Mouse (Mus musculus): ENCODE measurements around the gene Rrp36. TPM values are rescaled to one million over a fixed set of nuclear protein-coding genes. Genes with fewer than 3 reads are reported as not detected.

Rrp36 gene
- polyA plus RNA-seq, 1 experiment: 29.5 TPM

GRCm38 (mm10) chr17:46651292-46651691 is 22.9 kb downstream of the Rrp36 start:
- 0 out of 2 replicates have a peak overlapping the region, but pooled peaks have one; percentile 50 for H3K27ac ChIP-seq (ENCODE audit: insufficient read depth, low read length)
- TF ChIP-seq POLR2A (IDR thresholded peaks at IDR 0.05; ENCODE audit: extremely low read depth, insufficient read depth, low read length) (no peak), CTCF (IDR thresholded peaks at IDR 0.05; ENCODE audit: extremely low read depth, insufficient read depth, low read length) (no peak)

GRCm38 (mm10) chr17:46650232-46651031 is 23.7 kb downstream of the Rrp36 start, which contains the start of gene Cul7:
TSS of gene Cul7 (plus strand) at chr17:46650337.
- Histone ChIP-seq H3K4me1 (ENCODE audit: control insufficient read depth, insufficient read depth, low read length) (peaks cover 7% of the 10 kb centered on the region), H3K4me3 (ENCODE audit: insufficient read depth, low read length) (peak within 1 kb of the TSS; percentile 64), H3K27ac (ENCODE audit: insufficient read depth, low read length) (peak within 1 kb of the TSS; percentile 50)
- TF ChIP-seq POLR2A (IDR thresholded peaks at IDR 0.05; ENCODE audit: extremely low read depth, insufficient read depth, low read length): peak; percentile 72; the same call in 1 of the 2 replicates
- no peak for TF ChIP-seq CTCF (IDR thresholded peaks at IDR 0.05; ENCODE audit: extremely low read depth, insufficient read depth, low read length)

More at GRCm38 (mm10) chr17:46651292-46651691, 22.9 kb downstream of the Rrp36 start:
- Histone ChIP-seq H3K4me3 (ENCODE audit: insufficient read depth, low read length) (peak overlapping the region; percentile 64; the same call in 1 of the 2 replicates), H3K4me1 (ENCODE audit: control insufficient read depth, insufficient read depth, low read length) (peaks cover 7% of the 10 kb centered on the region)

- Histone ChIP-seq H3K4me3 (ENCODE audit: insufficient read depth, low read length) (peak overlapping the region; percentile 64), H3K4me1 (ENCODE audit: control insufficient read depth, insufficient read depth, low read length) (peaks cover 7% of the 10 kb centered on the region), H3K27ac (ENCODE audit: insufficient read depth, low read length) (peak overlapping the region; percentile 3)
- no peak for TF ChIP-seq CTCF (IDR thresholded peaks at IDR 0.05; ENCODE audit: extremely low read depth, insufficient read depth, low read length)
- no peak for TF ChIP-seq POLR2A (IDR thresholded peaks at IDR 0.05; ENCODE audit: extremely low read depth, insufficient read depth, low read length)
These were observed 24.3 kb downstream of the Rrp36 start for GRCm38 (mm10) chr17:46649811-46650210.

- Histone ChIP-seq H3K27ac (ENCODE audit: insufficient read depth, low read length) (no peak overlapping the region), H3K4me3 (ENCODE audit: insufficient read depth, low read length) (no peak overlapping the region), H3K4me1 (ENCODE audit: control insufficient read depth, insufficient read depth, low read length) (peaks cover 7% of the 10 kb centered on the region)
- no peak for TF ChIP-seq CTCF (IDR thresholded peaks at IDR 0.05; ENCODE audit: extremely low read depth, insufficient read depth, low read length)
- TF ChIP-seq POLR2A (IDR thresholded peaks at IDR 0.05; ENCODE audit: extremely low read depth, insufficient read depth, low read length): no peak
These were observed 25.7 kb downstream of the Rrp36 start for GRCm38 (mm10) chr17:46648436-46648835.

- Histone ChIP-seq H3K4me1 (ENCODE audit: control insufficient read depth, insufficient read depth, low read length) (peaks cover 7% of the 10 kb centered on the region), H3K4me3 (ENCODE audit: insufficient read depth, low read length) (no peak overlapping the region; the same call in 1 of the 2 replicates), H3K27ac (ENCODE audit: insufficient read depth, low read length) (no peak overlapping the region)
- TF ChIP-seq POLR2A (IDR thresholded peaks at IDR 0.05; ENCODE audit: extremely low read depth, insufficient read depth, low read length) (no peak), CTCF (IDR thresholded peaks at IDR 0.05; ENCODE audit: extremely low read depth, insufficient read depth, low read length) (no peak)
These were observed 26.9 kb downstream of the Rrp36 start for GRCm38 (mm10) chr17:46647279-46647678.

GRCm38 (mm10) chr17:46646322-46646662 is 27.9 kb downstream of the Rrp36 start:
- Histone ChIP-seq H3K27ac (ENCODE audit: insufficient read depth, low read length) (peak overlapping the region; percentile 55; the same call in 1 of the 2 replicates), H3K4me3 (ENCODE audit: insufficient read depth, low read length) (peak overlapping the region; percentile 60), H3K4me1 (ENCODE audit: control insufficient read depth, insufficient read depth, low read length) (peaks cover 3% of the 10 kb centered on the region)
- TF ChIP-seq POLR2A (IDR thresholded peaks at IDR 0.05; ENCODE audit: extremely low read depth, insufficient read depth, low read length) (no peak), CTCF (IDR thresholded peaks at IDR 0.05; ENCODE audit: extremely low read depth, insufficient read depth, low read length) (no peak)

GRCm38 (mm10) chr17:46645561-46646321 is 28.4 kb downstream of the Rrp36 start, which contains the start of the genes Klc4 and Mrpl2:
TSS of gene Klc4 (minus strand) at chr17:46646022.
TSS of gene Mrpl2 (plus strand) at chr17:46646229.
- Histone ChIP-seq H3K4me1 (ENCODE audit: control insufficient read depth, insufficient read depth, low read length) (no peaks in the 10 kb centered on the region; the same call in 1 of the 2 replicates), H3K4me3 (ENCODE audit: insufficient read depth, low read length) (peak within 1 kb of the TSS; percentile 60), H3K27ac (ENCODE audit: insufficient read depth, low read length) (peak within 1 kb of the TSS; percentile 55; the same call in 1 of the 2 replicates)
- TF ChIP-seq POLR2A (IDR thresholded peaks at IDR 0.05; ENCODE audit: extremely low read depth, insufficient read depth, low read length) (peak; percentile 91), CTCF (IDR thresholded peaks at IDR 0.05; ENCODE audit: extremely low read depth, insufficient read depth, low read length) (no peak)

GRCm38 (mm10) chr17:46644916-46645475 is 29.2 kb downstream of the Rrp36 start:
- Histone ChIP-seq H3K4me3 (ENCODE audit: insufficient read depth, low read length) (peak overlapping the region; percentile 60), H3K4me1 (ENCODE audit: control insufficient read depth, insufficient read depth, low read length) (no peaks in the 10 kb centered on the region; the same call in 1 of the 2 replicates), H3K27ac (ENCODE audit: insufficient read depth, low read length) (no peak overlapping the region)
- TF ChIP-seq CTCF (IDR thresholded peaks at IDR 0.05; ENCODE audit: extremely low read depth, insufficient read depth, low read length) (no peak), POLR2A (IDR thresholded peaks at IDR 0.05; ENCODE audit: extremely low read depth, insufficient read depth, low read length) (no peak)
